Mouse (Mus musculus): Measurements from ENCODE around the gene Trim21.

Trim21 gene

DNA sequence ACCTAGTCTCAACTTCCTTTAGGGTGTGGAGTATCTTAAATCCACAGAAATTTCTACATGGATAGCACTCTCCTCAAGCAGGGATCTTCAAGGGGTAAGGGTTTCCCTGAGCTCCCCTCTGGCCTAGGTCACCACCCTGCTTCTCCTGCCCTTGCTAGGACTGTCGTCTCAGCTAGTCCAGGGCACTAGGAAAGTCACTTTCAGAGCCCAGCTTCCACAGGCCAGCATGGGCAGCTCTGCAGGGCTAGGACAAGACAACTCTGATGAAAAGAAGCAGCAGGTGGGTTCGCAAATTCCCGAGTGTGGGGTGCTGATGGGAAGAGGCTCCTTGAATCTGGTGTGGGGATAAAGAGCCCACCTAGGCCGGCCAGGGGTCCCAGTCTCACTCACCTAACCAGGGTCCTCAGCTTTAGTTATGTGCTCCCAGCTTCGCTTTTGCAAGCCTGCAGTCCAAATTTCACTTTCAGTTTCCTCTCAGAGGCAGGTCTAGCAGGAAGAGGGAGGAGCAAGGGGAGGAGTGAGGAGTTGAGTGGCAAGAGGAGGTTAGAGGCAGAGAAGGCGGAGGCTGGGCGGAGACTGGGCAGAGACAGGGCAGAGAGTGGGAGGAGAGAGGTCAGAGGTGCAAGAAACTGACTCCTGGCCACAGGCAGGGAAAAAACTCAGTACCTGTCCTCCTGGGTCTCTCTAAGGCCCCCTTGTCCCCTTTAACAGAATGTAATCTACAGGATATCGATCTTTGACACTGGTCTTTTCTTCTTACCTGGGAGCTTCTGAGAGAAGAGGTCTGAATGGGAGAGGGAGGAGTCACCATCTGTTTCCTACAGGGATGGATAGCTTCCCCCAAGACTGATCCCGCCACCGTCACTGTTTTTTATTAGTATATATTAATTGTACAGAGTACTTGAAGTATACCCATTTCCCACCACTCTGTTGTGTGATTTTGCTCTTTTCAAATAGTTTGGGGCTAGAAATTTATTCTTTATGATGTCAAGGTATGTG is at the start of gene Trim21:
Gene Trim21 (minus strand): TSS at position 488 of the 999 bp plus-strand sequence.
- DNase-seq (ENCODE audit: low spot score in 2 of 2): peak; percentile 95

DNA sequence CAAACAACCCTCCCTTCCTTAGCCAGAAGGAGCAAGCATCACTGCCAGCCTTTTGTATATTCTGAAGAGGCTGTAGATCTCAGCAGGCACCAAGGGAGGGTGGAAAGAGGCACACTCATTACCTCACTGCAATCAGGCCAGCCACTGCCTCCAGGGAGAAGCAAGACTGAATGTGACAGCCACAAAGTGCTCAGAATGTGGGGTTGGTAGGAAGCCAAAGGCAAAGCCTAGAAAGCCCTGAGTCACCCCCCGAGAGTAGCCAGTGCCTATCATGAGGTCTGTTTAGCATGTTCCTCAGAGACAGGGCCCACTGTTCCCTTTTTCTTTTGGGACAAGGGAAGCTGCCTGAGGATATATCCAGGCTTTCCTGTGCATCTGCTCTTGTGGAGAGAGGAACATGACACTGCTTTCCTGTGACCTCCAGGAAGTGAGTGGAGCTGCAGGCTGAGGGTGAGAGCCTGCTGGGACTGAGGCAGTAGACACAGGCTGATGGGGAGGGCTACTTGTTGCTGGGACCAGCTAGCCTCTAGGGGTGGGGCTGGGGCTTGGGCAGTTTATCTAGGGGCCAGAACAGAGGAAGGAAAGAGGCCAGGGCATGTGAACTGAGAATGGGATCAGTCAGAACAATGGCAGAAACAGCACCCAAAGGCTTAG is 32.2 kb upstream of the Trim21 start, which contains the start of gene Olfr552:
Gene Olfr552 (plus strand): TSS at position 393 of the 654 bp plus-strand sequence.
- DNase-seq (ENCODE audit: low spot score in 2 of 2): no peak

DNA sequence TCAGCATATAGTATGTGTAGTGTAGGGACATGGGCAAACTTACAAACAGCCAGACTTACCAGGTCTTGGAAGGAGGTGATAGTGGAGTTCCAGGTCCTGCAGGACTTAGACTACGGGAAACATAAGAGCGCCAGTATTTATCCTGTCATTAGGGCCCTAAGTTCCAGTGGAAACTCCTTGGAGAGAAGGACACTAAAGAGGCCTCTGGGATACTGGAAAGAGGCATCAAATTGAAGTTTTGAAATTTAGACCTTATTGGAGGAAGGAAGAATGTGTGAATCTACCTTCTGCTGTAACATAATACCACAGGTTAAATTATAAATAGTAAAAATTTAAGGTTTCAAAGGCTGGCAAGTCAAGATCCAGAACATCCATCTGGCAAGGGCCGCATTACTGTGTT is 26.5 kb upstream of the Trim21 start, which contains the start of gene Olfr551:
Gene Olfr551 (minus strand): TSS at position 101 of the 400 bp plus-strand sequence.
- no peak for DNase-seq (ENCODE audit: low spot score in 2 of 2)

DNA sequence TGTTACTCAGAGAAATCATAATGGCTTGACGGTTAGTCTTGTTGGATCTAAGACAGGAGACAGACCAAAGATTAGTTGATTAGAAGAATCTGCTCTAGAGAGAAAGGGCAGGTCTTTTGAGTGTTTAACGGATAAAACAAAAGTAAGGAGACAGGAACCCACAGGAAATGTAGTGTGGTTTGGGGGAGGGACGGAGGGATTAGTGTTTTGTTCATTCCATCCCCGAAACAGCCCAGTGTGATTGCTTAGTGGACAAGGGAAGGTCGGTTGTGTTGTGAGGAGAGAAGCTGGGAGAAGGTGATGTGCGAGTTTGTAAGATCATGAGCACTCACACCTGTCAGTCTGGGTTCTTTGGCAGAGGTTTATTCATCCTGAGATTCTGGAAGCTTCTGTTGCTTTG is 10.7 kb upstream of the Trim21 start:
- no peak for DNase-seq (ENCODE audit: low spot score in 2 of 2)

DNA sequence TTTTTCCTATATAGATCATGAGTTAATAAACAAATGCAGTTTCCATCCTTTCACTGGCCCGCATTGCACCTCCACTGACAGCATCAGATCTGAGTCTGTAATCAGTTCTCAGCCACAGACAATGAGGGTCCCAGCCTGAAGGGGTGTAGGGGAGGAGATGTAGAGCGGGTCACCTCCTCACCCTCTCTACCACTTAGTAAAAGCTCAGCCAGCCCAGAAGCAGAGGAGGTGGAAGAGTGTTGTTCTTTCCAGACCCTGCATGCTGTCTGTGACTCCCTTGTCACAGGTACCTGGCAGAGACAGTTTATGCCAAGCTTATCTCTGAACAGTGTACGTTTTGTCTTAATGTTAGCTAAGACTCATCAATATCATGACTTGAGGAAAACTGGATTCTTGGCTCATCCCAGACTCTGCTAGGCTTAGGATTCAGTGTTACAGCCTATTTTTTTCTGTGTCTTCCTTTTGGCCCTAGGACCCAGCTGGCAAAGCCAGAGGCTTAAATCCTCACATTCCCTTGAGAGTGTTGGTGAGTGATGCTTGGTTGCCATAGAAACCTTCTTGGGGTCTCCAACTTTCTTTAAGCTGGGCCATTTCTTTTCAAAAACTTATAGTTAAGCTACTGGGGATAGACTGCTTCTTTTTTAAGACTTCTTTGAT is 8.0 kb upstream of the Trim21 start:
- no peak for DNase-seq (ENCODE audit: low spot score in 2 of 2)

DNA sequence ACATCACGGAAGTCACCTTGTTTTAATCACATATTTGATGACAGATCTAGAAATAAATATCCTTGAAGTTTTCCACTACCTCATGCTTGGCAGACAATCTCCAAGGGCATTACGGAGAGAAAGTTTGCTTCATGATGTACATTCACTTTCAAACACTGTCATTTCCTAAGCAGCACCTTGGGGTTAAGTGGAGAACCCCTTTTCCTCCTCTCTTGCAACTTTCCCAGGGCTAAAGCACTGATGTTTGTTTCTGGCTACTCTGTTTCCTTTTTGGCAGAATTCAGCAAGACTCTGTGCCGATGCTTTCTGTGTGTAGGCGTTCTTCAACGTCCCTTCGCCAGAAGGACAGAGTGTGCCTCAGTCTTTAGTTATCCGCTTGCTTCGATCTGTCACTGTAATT is 5.9 kb upstream of the Trim21 start, which contains the start of gene Olfr550:
Gene Olfr550 (plus strand): TSS at position 301 of the 400 bp plus-strand sequence.
- DNase-seq (ENCODE audit: low spot score in 2 of 2): no peak

DNA sequence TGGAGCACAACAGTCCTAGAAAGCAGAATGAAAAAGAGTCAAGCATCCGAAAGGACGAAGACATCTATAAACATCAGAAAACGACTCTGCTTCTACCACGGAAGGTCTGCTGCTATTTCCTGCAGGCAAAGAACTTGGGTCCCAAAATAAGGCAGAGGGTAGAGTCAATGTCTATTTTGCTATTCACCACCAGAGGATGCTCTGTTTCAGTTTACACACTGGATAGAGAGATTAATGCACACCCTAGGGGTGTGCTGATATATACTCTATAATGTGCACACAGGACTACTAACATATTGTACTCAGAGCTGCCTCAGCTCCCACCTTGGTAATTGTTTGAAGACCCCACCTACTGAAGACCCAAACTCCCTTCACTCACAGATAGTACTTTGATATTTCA is 933 bp upstream of the Trim21 start:
- DNase-seq (ENCODE audit: low spot score in 2 of 2): no peak

DNA sequence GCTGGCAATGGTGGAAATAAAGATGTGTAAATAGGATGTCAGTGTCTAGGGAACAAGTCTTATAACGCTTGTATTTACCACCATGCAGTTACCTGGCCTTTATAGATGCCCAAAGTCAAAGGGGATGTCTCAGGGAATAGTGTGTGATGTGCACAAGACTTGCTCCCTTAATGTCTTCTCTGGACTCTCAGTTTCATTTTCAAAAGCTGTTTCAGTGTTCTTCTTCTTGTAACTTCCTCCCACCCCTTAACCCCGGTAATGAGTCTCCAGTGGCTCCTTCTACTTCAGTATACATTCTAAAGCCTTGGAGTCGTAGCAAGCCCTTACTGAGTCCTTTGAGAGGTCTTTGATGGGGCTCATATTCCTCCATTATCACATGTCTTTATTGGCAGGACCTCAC is 12.0 kb downstream of the Trim21 start:
- no peak for DNase-seq (ENCODE audit: low spot score in 2 of 2)

DNA sequence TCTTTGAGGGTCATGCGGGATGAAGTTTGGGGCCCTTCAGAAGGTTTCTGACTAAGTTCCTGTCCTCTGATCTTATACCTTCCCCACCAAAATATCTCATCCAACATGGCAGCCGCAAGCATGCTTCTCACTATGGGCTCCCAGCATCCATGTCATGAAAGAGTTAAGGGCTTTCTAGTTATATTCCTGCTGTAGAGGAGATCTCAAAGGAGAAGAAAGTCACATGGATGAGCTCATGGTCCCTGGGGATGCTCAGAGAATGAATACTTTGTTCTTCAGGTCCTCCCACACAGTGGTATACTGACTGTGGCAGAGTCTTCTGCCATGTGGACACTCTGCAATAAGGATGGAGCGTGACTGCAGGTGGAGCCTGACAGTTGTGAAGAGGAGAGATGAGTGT is 15.7 kb downstream of the Trim21 start, which contains the start of gene Olfr549:
Gene Olfr549 (plus strand): TSS at position 301 of the 400 bp plus-strand sequence.
- no peak for DNase-seq (ENCODE audit: low spot score in 2 of 2)

DNA sequence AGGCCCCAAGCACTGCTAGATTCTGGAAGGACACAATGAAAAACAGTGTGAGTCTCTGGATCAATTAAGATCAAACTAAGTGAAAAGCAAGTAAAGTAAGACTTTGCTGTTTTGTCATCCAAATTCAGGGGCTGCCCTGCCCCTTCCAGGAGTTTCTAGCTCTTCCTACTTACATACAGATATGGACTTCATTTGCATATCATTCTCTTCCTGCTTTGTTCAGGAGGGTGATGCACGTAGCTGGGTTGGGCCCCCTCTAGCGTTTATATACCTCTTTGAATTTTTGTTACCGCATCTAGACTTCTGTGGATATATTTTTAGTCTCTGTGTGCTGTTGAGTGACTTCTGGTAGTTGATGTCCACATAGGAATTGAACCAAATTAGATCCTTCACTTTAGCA is 24.0 kb downstream of the Trim21 start:
- DNase-seq (ENCODE audit: low spot score in 2 of 2): no peak

DNA sequence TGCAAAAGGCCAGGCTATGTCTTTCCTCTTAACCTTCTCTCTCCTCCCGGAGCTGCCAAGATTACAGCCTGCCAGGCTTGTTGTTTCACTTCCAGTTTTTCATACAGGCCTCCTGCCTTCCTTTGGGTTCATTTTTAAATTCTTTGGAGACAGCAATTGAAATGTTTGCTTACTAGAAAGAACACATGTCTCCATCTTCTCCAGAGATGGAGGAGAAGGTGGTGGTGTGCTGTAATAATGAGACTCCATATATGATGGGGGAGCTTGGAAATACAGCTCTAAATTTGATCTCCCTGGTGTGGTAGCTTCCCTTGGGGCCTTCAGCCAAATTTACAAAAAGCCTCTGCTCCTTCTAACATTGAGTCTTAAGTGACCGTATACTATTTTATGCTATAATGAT is 24.7 kb downstream of the Trim21 start, which contains the start of gene Olfr548-ps1:
Gene Olfr548-ps1 (plus strand): TSS at position 301 of the 400 bp plus-strand sequence.
- DNase-seq (ENCODE audit: low spot score in 2 of 2): no peak

DNA sequence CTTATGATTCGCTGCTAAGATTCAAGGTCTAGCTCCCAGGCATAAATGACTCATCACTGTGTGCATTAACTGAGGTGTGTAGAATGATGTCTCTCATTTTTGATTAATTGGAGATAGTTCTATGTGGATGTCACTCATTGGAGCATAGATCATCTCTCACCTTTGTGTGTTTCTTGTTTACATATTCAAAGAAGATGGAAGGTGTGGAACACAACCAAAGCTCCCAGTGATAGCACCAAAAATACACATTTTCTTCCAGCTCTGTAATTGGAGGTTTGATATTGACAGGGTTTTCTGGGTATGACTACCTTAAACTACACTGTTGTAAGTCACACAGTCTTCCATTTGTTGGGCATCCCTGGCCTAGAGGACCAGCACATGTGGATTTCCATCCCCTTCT is 30.8 kb downstream of the Trim21 start, which contains the start of gene Olfr547:
Gene Olfr547 (plus strand): TSS at position 301 of the 400 bp plus-strand sequence.
- DNase-seq (ENCODE audit: low spot score in 2 of 2): no peak

DNA sequence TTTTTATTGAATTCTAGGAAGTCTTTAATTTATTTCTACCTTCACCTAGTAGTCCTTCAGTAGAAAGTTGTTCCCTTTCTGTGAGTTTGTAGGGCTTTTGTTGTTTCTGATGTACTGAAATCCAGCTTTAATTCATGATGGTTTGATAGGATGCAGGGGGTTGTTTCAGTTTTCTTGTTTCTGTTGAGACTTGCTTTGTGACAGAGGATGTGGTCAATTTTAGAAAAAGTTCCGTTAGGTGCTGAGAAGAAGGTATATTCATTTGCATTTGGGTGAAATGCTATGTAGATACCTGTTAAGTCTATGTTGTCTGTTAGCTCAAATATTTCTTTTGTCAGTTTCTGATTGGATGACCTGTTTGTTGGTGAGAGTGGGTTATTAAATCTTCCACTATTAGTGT is 36.2 kb downstream of the Trim21 start:
- DNase-seq (ENCODE audit: low spot score in 2 of 2): no peak

DNA sequence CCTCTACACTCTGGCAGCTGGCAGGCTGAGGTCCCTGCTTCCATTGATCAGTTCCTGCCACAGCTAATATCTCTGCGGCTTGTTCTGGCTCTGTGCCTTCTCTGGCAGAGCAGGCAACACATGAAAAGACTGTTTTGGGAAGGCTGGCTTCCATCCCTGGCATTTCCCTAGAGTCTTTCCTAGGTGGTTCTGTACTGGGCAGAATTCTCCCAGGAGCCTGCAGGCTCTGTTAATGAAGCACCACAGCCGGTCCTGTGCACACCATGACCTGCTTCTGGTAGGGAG is 48.3 kb downstream of the Trim21 start:
- DNase-seq (ENCODE audit: low spot score in 2 of 2): no peak

DNA sequence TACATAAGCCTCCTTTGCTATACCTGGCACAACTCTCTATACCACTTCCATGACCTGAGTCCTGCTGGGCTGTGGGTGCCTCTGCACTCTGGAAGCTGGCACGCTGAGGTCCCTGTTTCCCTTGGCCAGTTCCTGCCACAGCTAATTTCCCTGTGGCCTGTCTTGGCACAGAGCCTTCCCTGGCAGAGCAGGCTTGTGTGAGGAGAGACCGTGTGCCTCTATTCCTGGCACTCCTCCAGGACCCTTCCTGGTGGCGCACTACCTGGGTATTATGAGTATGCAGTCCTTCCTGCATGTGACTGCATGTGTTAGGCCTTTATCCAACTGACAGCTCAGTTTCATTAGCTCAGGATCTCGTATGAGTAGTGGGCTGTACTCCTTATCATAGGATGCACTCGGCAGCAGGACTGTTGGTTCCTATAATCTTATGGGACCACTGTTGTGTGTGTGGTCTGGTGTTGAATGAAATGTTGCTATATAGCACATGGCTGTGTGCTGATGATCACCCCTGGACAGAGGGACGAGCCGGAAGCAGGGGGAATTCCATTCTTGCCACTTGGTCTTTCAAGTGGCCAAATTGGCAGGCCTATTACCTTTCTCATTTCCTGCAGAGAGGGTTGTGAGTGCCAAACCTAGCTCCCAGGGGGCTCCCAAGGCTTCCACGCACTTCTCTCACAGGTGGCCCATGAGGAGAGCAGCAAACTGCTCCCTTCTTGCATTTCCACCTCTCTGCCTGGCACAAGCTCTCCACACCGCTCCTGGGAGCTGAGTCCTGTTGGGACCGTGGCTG is 48.8 kb downstream of the Trim21 start:
- DNase-seq (ENCODE audit: low spot score in 2 of 2): no peak

DNA sequence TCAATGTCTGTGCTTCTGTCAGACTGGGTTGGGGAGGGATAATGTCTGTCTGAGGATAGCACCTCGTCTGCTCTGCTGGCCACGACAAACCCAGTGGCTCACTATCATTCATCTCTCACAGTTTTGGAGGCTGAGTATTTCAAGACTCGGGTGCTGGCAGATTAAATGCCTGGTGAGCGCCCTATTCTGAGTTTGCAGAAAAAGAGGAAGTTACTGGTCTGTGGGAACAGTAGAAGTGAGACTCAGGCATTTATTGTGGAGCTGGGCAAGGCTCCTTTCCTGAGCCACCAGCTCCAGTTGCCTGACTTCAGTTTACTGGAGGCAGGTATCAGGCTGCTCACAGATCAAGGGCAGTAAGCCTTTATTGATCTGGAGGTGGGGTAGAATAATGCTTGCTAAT is 51.1 kb downstream of the Trim21 start:
- DNase-seq (ENCODE audit: low spot score in 2 of 2): peak in 1 of 2 experiments; percentile 3

DNA sequence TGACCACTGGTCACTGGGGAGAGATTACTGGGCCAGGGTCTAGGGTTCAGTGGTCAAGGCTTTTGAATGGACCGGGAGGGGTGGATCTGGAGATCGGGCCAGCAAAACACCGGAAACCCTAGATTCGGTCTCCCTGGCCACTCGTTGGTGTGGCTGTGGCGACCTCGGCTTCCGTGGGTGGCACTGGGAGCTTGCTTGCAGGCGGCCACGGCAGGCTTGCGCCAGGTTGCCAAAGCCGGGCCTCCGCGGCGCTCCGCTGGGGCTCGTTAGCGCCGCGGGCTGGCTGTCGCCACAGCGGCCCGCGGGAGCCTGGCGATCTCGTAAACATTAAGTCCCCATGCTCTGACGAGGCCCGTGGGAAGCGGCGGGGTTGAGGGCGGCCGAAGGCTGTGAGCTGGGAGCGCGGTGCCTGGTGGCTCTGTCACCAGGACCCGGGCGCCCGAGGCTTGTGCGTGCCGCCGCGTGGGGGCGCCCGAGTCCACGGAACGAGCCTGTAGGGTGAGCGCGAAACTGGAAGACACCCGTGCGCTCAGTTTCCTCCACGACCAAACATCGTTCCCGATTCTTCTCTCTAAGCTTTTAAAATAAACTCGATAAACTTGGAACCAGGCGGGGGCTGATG is 52.4 kb downstream of the Trim21 start:
- peak; percentile 71 to 74 for DNase-seq (ENCODE audit: low spot score in 2 of 2)

DNA sequence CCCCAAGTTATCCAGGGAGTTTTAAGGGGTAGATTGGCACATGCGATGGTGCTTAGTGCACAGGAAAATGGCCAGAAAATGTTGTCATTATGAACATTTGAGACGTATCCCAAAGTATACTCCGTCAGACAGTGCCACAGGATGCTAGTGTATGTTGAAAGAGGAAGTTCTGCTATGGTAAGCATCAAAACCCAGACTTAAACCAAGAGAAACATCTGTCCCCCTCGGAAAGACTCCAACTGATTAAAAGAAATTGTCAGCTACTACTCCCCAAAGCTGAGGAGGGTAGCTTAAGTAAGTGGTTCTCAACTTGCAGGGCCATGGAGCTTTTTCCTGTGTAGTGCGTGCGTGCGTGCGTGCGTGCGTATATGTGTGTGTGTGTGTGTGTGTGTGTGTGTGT is 53.4 kb downstream of the Trim21 start:
- DNase-seq (ENCODE audit: low spot score in 2 of 2): no peak

DNA sequence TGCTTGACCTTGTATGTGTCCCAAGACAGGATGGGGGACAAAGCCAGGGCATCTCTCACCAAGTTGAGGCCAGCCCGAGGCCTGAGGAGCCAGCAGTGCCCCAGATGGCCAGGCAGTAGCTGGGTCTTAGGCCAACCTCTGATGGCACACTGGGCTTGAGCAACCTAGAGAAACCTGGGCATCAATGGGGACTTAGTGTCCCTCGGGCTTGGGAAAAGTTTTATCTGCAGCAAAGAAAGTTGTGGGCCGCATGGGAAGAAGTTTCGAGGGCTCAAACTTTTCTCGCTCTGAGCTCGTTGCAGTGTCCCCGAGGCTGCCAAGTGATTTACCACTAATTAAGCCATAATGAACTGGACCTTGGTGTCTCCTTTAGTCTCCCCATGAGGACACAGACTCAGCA is 55.6 kb downstream of the Trim21 start:
- no peak for DNase-seq (ENCODE audit: low spot score in 2 of 2)

DNA sequence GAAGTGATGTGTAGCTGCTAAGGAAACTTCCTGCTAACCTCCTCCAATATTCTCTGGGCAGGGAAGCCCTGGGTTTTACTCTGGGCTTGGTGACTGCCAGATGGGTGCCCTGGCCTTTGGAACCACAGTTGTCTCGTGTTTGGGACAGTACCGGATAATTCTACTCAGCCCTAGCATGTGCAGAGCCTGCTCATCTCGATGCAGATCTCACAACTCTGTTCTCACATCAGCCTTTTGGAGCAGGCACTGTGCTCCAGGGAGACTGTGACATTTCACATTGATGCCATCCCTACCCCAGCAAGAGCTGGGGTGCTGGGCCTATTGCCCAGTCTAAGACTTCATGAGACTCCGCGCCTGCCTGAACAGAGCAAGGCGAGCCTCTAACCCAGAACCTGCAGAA is 56.6 kb downstream of the Trim21 start:
- no peak for DNase-seq (ENCODE audit: low spot score in 2 of 2)

DNA sequence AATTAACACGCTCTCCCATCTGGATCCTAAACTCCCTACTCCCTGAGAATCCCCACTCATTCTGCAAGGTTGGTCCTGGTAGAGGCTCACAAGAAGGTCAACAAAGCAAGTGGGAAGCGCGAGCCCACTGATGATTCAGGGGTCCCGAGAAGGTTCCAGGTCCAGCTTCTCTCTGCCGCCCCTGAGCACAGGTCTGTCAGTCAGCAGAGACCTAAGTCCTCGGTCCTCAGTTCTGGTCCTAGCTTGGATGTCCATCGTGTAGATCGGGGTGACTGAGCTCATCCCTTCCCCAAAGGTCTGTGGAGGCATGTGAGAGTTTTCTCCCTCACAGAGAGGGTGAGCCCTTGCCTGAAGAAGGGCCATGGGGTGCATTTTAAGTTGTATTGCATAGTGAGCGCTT is 57.2 kb downstream of the Trim21 start:
- no peak for DNase-seq (ENCODE audit: low spot score in 2 of 2)

All from spleen, postnatal 36 days (tissue).